Mouse (Mus musculus): Measurements from ENCODE around the gene 2900026A02Rik.

DNA sequence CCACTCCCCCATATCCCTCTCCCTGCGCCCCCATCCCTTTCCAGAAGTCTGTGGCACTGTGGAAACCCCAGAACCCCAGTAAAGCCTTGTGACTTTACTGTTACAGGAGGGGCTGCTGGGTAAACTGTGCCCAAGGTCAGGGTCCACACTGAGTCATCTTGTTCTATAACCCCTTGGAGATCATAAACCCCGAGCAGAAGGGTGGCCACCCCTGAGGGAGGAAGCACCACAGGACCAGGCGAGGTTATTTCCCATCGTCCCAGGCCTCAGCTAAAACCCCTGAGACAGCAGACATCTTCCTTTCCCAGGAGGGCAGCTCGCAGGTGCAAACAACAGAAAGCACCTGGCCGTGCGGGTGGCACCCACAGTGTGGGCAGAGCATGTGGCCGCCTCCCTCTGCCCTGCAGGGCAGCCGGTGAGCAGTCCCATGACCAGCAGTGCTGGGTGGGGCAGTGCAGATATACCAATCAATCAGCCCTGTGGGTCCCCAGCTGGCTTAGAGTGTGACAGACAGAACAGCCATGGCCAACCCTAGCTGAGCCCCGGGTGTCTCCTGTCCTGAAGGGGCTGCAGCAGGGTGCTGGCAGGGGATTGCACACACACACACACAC, 49.0 kb downstream of the 2900026A02Rik start:
- TF ChIP-seq CHD2 (IDR thresholded peaks at IDR 0.05; ENCODE audit: low read depth, low read length), result no peak
- TF ChIP-seq MAFK (IDR thresholded peaks at IDR 0.05; ENCODE audit: insufficient read depth, low read depth, low read length), result no peak
- no peak for TF ChIP-seq HCFC1 (IDR thresholded peaks at IDR 0.05; ENCODE audit: borderline replicate concordance, insufficient read depth, low read length)
- TF ChIP-seq ZNF384 (IDR thresholded peaks at IDR 0.05; ENCODE audit: low read depth, low read length), result no peak
- no peak for TF ChIP-seq ZC3H11A (IDR thresholded peaks at IDR 0.05; ENCODE audit: borderline replicate concordance, low read depth, low read length)

Measured in ES-E14 (cell line).